Mouse (Mus musculus) embryonic facial prominence, embryonic 11.5 days (tissue): ENCODE results near the gene Unk. TPM values are rescaled to one million over a fixed set of nuclear protein-coding genes. Genes with fewer than 3 reads are reported as not detected.

Experiments used
- ATAC-seq: fragments of 200-750 bp; cut with Nextera tagmentation; replicated peaks from 2 replicates; pipeline ENCODE4 v1.8.0; 2017; ENCODE audit warnings: low read depth; ENCODE audit not compliant: insufficient number of reproducible peaks, low FRiP score, low TSS enrichment
- DNase-seq: peaks from one replicate; pipeline ENCODE4 v3.0.0-alpha.2; 2015; ENCODE audit warnings: low spot score
- H3K27ac ChIP-seq: fragments of 300-500 bp; sonication (generic); replicated peaks from 2 replicates; pipeline ENCODE4 v1.5.1; 2014; ENCODE audit warnings: mild to moderate bottlenecking, low read depth, low read length, control low read depth
- H3K27me3 ChIP-seq: fragments of 300-500 bp; sonication (generic); 2 replicates; pipeline ENCODE4 v1.6.1; 2014; ENCODE audit warnings: mild to moderate bottlenecking, low read length, moderate library complexity, mixed read lengths; ENCODE audit not compliant: control insufficient read depth, insufficient read depth
- H3K36me3 ChIP-seq: fragments of 300-500 bp; sonication (generic); replicated peaks from 2 replicates; pipeline ENCODE4 v1.6.1; 2014; ENCODE audit warnings: low read depth, mild to moderate bottlenecking, low read length, moderate library complexity, mixed read lengths; ENCODE audit not compliant: control insufficient read depth, insufficient read depth
- H3K4me1 ChIP-seq: fragments of 300-500 bp; sonication (generic); 2 replicates; pipeline ENCODE4 v1.6.1; 2014; ENCODE audit warnings: low read length, mixed read lengths; ENCODE audit not compliant: control insufficient read depth, insufficient read depth
- H3K4me2 ChIP-seq: fragments of 300-500 bp; sonication (generic); 2 replicates; pipeline ENCODE4 v1.6.1; 2014; ENCODE audit warnings: low read depth, mild to moderate bottlenecking, control low read depth, low read length, moderate library complexity
- H3K4me3 ChIP-seq: fragments of 300-500 bp; sonication (generic); 2 replicates; pipeline ENCODE4 v1.5.1; 2014; ENCODE audit warnings: low read depth, low read length, control low read depth
- H3K9ac ChIP-seq: fragments of 300-500 bp; sonication (generic); replicated peaks from 2 replicates; pipeline ENCODE4 v1.6.1; 2014; ENCODE audit warnings: mild to moderate bottlenecking, control low read depth, low read length
- H3K9me3 ChIP-seq: fragments of 300-500 bp; sonication (generic); replicated peaks from 2 replicates; pipeline ENCODE4 v1.6.1; 2016; ENCODE audit warnings: mild to moderate bottlenecking, low read length, inconsistent platforms, mixed read lengths; ENCODE audit not compliant: control insufficient read depth
- WGBS: fragments of 180-500 bp; shearing (Covaris S2); extraction: QIAGEN DNeasy Blood & Tissue Kit; methylation state at CpG from one replicate; pipeline ENCODE4 v1.1.7; 2014; 5-methylcytosine and 5-hydroxymethylcytosine counted together
- polyA plus RNA-seq: library from polyadenylated mRNA; unstranded; fragments of >200 nt; fragmentation: Nextera tagmentation; extraction: Ambion mirVana; gene quantifications from 2 replicates; pipeline ENCODE4 v1.2.1, GENCODE M21; 2014

Gene Unk
- polyA plus RNA-seq, 1 experiment from 2014 or later, result 21.7 TPM

DNA sequence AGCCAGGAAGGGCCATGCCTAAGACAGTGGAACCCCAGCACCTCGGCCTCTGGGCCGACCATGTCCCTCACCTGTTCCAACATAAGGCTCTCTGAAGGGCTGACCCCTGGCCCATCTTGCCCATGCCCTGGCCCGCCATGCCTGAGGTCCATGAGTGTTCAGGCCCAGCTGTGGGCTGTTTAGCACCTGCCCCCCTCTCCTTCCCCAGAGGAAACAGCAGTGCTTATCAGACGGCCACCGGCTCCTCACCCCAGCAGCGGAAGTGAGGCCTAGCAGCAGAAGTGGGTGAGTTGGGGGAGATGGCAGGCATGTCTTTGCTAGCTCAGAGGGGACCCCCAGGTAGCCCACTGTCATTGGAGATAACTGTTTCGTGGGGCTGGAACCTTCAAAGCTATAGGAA, 46.7 kb downstream of the Unk start:
- no peaks in the 10 kb centered on the region for H3K4me1 ChIP-seq
- H3K9ac ChIP-seq, result no peak overlapping the region
- DNase-seq (no peak), ATAC-seq (no peak)
- WGBS, result 84% methylated on average over 7 of the region's 7 CpGs
- H3K4me2 ChIP-seq, result no peak overlapping the region
- H3K4me3 ChIP-seq, result no peak overlapping the region
- no peaks in the 10 kb centered on the region for H3K27me3 ChIP-seq
- no peak overlapping the region for H3K27ac ChIP-seq
- H3K36me3 ChIP-seq, result no peaks in the 10 kb centered on the region; the same call in none of the 2 replicates
- no peaks in the 10 kb centered on the region for H3K9me3 ChIP-seq

DNA sequence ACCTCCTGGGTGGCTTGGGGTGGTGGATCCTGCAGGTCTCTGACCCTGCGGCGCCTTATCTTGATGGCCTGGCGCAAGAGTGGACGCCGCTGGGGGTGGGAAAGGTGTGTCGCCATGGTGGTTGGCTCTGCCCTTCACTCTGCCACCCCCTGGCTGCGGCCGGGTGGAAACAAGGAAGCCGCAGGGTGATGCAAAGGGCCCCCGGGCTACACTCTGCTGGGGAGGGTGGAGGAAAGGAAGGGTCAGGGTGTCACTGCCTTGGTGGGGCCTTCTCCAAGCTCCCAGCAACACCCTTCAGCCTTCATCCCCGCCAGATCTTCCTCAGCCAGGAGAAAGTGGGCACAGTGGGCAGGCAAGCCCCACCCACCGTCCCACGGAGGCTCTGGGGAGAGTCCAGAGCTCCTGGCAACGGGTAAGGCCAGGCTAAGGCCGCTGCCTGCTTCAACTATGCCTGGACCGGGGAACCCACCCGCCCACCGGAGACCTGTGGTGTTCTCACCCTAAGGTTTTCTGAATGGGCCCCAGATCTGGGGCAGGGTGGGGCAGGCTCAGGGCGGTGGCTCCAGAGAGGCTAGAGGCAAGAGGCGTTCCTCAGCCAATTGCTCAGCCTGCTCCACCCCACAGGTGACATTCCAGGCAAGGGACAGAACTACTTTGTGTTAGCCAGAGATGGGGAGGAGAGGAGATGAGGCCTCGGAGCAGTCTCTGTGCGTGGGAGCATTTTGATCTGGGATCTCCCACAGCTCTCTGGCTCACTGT, 47.5 kb downstream of the Unk start, which contains the start of gene Unc13d:
Gene Unc13d, minus strand, starts transcription at position 516 of the 759 bp plus-strand sequence.
- Histone ChIP-seq H3K4me3 (peak within 1 kb of the TSS; percentile 15; the same call in 1 of the 2 replicates), H3K27ac (0 out of 2 replicates have a peak within 1 kb of the TSS, but pooled peaks have one; percentile 14), H3K27me3 (no peaks in the 10 kb centered on the region), H3K4me1 (no peaks in the 10 kb centered on the region), H3K36me3 (no peaks in the 10 kb centered on the region; the same call in none of the 2 replicates), H3K9me3 (no peaks in the 10 kb centered on the region), H3K9ac (peak within 1 kb of the TSS; percentile 32; the same call in 1 of the 2 replicates), H3K4me2 (peak within 1 kb of the TSS; percentile 49)
- ATAC-seq (no peak), DNase-seq (no peak)
- WGBS, result 71% methylated on average over 22 of the region's 22 CpGs

DNA sequence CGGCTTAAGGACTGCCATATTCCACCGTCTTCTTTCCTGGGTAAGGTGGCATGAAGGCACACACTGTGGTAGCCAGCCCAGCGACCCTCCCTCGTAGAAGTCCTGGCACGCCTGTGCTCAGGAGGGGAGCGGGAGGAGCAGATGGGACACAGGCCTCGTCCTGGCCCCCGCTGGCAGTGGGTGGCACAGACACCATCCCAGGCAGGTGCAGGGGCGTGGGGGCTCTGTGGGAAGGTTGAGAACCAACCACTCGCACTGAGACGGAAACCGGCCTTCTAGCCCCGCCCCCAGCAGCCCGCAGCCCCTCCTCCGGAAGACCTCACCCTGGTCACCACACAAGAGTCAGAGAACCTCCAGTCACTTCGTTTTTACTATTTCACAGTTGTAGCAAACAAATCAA, 48.1 kb downstream of the Unk start:
- H3K36me3 ChIP-seq, result no peaks in the 10 kb centered on the region; the same call in none of the 2 replicates
- ATAC-seq, result 0 out of 2 replicates have a peak, but pooled peaks have one; percentile 26
- WGBS, result 12% methylated on average over 16 of the region's 16 CpGs
- H3K4me1 ChIP-seq, result no peaks in the 10 kb centered on the region
- peak overlapping the region; percentile 32; the same call in 1 of the 2 replicates for H3K9ac ChIP-seq
- H3K4me3 ChIP-seq, result peak overlapping the region; percentile 15; the same call in 1 of the 2 replicates
- peak overlapping the region; percentile 49 for H3K4me2 ChIP-seq
- peak; percentile 48 for DNase-seq
- no peak overlapping the region for H3K27ac ChIP-seq
- no peaks in the 10 kb centered on the region for H3K9me3 ChIP-seq
- H3K27me3 ChIP-seq, result no peaks in the 10 kb centered on the region

DNA sequence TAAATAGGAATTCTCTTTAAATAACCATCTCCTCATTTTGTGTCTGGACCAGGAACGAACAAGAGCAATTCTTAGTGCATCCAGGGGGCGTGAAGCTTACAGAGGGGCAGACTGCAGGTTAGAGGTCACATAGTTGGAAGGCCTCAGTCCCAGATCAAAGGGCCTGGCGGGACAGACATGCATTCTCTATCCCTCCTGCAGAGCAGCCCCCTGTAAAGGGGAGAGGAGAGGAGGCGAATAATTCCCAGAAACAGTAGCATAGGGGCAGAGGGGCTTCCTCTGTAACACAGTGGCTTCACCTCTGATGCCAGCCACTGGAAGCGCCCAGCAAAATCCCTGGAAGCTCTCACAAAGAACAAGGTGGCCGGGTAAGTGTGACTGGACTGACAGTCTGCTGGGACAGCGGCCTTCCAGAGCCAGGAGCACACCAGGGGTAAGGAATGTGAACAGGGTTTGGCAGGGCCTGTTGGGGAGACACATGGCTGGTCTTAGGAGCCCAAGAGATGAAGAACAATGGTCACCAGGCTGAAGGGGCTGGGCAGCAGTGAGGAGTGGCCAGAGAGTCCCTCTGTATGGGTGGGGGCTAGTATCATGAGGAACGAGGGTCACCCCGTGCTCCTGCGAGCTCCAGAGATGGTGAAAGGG, 48.7 kb downstream of the Unk start:
- H3K4me1 ChIP-seq, result no peaks in the 10 kb centered on the region
- 33% methylated on average over 10 of the region's 10 CpGs for WGBS
- H3K27me3 ChIP-seq, result no peaks in the 10 kb centered on the region
- no peak for DNase-seq
- no peak overlapping the region for H3K9ac ChIP-seq
- no peak for ATAC-seq
- no peaks in the 10 kb centered on the region; the same call in none of the 2 replicates for H3K36me3 ChIP-seq
- no peak overlapping the region for H3K27ac ChIP-seq
- no peaks in the 10 kb centered on the region for H3K9me3 ChIP-seq
- no peak overlapping the region for H3K4me3 ChIP-seq
- no peak overlapping the region for H3K4me2 ChIP-seq

DNA sequence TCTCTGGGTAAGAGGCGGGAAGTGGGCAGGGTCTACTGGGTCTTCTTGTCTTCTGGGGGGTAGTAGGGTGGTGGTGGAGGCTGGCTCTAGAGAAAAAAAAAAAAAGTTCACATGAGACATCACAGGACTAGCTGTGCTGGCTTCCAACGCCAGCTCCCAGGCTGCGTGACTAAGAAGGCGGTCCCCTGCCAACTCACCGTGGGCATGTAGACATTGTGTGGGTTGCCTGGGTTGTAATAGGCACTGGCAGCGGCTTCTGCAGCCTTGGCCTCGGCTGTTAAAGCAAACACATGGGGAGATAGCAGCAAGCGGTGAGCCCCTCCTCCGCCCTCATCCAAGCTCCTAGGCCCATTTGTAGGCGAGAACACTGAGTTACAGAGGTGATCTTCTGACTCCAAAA, 49.4 kb downstream of the Unk start:
- Histone ChIP-seq H3K9me3 (no peaks in the 10 kb centered on the region), H3K9ac (no peak overlapping the region), H3K36me3 (no peaks in the 10 kb centered on the region; the same call in none of the 2 replicates), H3K4me3 (no peak overlapping the region), H3K27ac (no peak overlapping the region), H3K4me1 (no peaks in the 10 kb centered on the region), H3K4me2 (no peak overlapping the region), H3K27me3 (no peaks in the 10 kb centered on the region)
- ATAC-seq (no peak), DNase-seq (no peak)
- 77% methylated on average over 10 of the region's 10 CpGs for WGBS

DNA sequence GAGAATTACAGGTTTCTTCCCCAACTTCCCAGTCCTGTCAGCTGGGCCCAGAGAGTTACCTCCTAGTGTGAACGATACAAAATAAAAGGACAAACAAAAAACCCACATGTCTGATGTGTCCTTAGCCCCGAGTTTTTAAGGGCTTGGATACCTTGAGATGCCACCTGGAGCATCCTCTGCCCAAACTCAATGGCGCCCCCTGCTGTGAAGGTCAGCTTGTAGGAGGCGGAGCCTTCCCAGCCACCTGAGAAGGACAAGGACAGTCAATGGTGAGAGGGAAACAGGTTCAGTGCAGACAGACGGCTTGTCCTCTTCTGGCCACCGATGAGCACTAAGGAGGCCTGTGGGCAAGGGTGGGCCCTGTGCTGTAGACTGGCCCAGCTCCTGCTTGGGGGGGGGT, 51.0 kb downstream of the Unk start:
- no peaks in the 10 kb centered on the region; the same call in none of the 2 replicates for H3K36me3 ChIP-seq
- H3K4me3 ChIP-seq, result no peak overlapping the region
- no peaks in the 10 kb centered on the region for H3K9me3 ChIP-seq
- H3K4me2 ChIP-seq, result no peak overlapping the region
- no peaks in the 10 kb centered on the region for H3K4me1 ChIP-seq
- H3K27me3 ChIP-seq, result no peaks in the 10 kb centered on the region
- DNase-seq (no peak), ATAC-seq (no peak)
- no peak overlapping the region for H3K9ac ChIP-seq
- WGBS, result 75% methylated on average over 6 of the region's 6 CpGs
- no peak overlapping the region for H3K27ac ChIP-seq

DNA sequence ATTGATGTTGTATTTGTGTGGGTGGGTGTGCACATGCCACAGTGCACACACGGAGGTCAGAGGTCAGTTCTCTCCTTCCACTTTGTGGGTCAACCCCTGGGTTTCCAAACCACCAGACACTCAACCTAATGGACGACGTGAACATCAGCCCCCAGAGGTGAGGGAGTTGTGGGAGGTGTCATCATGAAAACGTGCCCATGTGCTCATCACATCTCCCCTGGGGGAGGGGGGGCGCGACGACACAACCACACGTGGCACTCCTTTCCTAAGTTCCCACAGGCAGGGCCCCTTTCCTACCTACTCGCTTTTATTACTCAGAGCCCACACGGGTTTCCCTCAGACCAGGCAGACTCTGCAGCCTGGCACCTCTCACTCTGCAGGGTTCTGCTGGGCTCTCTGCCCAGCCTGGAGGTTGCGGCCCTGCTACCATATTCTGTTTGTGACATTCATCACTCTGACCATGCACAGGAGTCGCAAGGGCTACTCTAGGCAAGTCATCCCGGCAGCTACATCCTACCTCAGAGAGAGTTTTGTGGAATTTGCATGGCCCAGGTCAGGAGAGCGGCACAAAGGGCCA, 53.1 kb downstream of the Unk start:
- DNase-seq (no peak), ATAC-seq (no peak)
- Histone ChIP-seq H3K4me3 (no peak overlapping the region), H3K4me2 (no peak overlapping the region), H3K27ac (no peak overlapping the region), H3K27me3 (no peaks in the 10 kb centered on the region), H3K4me1 (no peaks in the 10 kb centered on the region), H3K36me3 (no peaks in the 10 kb centered on the region; the same call in none of the 2 replicates), H3K9ac (no peak overlapping the region; the same call in 1 of the 2 replicates), H3K9me3 (no peaks in the 10 kb centered on the region)
- 86% methylated on average over 14 of the region's 14 CpGs for WGBS
